Mouse (Mus musculus): Measurements from ENCODE around the gene Mmp7. TPM values are rescaled to one million over a fixed set of nuclear protein-coding genes. Genes with fewer than 3 reads are reported as not detected.

The Mmp7 gene
- polyA plus RNA-seq, 2 experiments = not detected

DNA sequence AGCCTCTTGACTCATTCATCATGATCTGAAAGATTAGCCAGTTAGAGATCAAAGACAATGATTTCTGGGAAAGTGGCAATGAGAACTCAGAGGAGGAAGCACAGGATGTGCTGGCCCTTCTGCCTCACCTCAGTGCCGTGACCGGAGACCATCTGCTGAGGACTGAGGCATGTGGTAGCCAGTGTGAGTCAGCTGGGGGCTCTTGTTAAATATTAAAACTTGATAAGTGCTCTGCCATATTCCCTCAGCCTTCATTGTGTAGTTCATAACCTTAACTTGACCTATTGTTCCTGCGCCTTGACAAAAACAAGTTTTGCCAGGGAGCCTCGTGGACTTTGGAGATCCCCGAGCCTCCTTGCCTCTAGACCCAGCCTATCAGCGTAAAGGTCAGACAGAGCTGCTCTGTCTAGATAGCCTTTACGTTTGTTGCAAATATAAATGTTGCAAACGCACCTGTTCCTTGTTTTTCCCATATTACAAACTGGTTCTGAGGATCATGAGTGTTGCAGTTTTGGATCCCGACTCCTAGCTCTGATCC lies 9.7 kb upstream of the Mmp7 start:
- Histone ChIP-seq H3K4me3 (replicated peaks; ENCODE audit: low read length) (no peak overlapping the region), H3K36me3 (ENCODE audit: control insufficient read depth, insufficient read depth, low read length) (no peaks in the 10 kb centered on the region), H3K4me2 (replicated peaks; ENCODE audit: low read depth, low read length, severe bottlenecking) (no peak overlapping the region), H3K9me3 (ENCODE audit: control insufficient read depth, low read length) (no peaks in the 10 kb centered on the region), H3K27ac (replicated peaks; ENCODE audit: low read depth, low read length) (no peak overlapping the region), H3K4me1 (ENCODE audit: control insufficient read depth, insufficient read depth, low read length) (no peaks in the 10 kb centered on the region), H3K27me3 (ENCODE audit: control insufficient read depth, insufficient read depth, low read length) (no peaks in the 10 kb centered on the region), H3K9ac (ENCODE audit: low read depth, low read length, severe bottlenecking) (no peak overlapping the region)
- no peak for DNase-seq (ENCODE audit: low spot score)
- no peak for TF ChIP-seq POLR2A (IDR thresholded peaks at IDR 0.05; ENCODE audit: borderline replicate concordance, extremely low read depth, insufficient read depth, insufficient read length)
- ATAC-seq (ENCODE audit: low FRiP score, low read depth) = no peak
- WGBS = 84% methylated on average over 9 of the region's 9 CpGs

DNA sequence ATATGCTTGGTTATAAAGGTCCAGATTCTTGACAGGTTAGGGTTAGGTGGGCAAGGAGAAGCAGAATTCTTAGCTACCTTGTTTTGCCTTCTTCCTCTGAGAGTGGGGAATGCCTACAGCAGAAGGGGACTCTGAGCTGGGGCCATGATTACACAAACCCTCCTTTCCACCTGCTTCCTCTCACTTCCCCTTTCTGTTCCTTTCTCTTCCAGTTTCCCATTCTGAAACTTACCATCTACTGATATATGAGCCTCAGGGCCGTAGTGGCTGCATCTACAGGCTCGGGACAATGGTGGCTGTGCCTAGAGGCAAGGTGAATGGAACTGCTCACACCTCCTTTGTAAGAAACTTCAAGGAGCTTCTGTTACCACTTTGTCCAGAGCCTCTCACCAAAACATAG lies 5.9 kb upstream of the Mmp7 start:
- 79% methylated on average over 2 of the region's 2 CpGs for WGBS

DNA sequence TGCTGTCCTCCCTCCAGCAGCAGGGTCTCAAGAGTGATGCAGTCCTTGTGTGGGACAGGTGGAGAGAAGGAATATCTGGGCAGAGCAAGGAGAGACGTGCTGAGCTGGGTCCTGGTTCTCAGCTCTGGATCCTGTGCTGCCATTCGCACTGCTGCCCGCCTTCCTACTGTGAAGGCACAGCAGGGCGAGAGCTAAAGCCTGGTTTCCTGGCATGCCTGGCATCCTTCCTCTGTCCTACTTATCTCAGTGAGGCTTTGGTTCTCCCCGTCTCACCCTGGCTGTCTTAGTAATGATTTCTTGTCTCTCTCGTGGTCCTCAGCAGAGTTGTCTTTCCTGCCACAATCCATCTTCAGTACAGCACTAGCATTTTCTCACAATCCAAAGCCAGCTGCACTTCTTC lies 2.1 kb upstream of the Mmp7 start:
- H3K27me3 ChIP-seq (ENCODE audit: control insufficient read depth, insufficient read depth, low read length) = no peaks in the 10 kb centered on the region
- no peaks in the 10 kb centered on the region for H3K9me3 ChIP-seq (ENCODE audit: control insufficient read depth, low read length)
- no peak overlapping the region for H3K9ac ChIP-seq (ENCODE audit: low read depth, low read length, severe bottlenecking)
- no peak overlapping the region for H3K4me3 ChIP-seq (replicated peaks; ENCODE audit: low read length)
- no peak overlapping the region for H3K27ac ChIP-seq (replicated peaks; ENCODE audit: low read depth, low read length)
- no peaks in the 10 kb centered on the region for H3K36me3 ChIP-seq (ENCODE audit: control insufficient read depth, insufficient read depth, low read length)
- TF ChIP-seq POLR2A (IDR thresholded peaks at IDR 0.05; ENCODE audit: borderline replicate concordance, extremely low read depth, insufficient read depth, insufficient read length) = no peak
- WGBS = 55% methylated on average over 6 of the region's 6 CpGs
- no peaks in the 10 kb centered on the region for H3K4me1 ChIP-seq (ENCODE audit: control insufficient read depth, insufficient read depth, low read length)
- no peak for ATAC-seq (ENCODE audit: low FRiP score, low read depth)
- DNase-seq (ENCODE audit: low spot score) = no peak
- H3K4me2 ChIP-seq (replicated peaks; ENCODE audit: low read depth, low read length, severe bottlenecking) = no peak overlapping the region

More for the DNA sequence above, 5.9 kb upstream of the Mmp7 start:
- Histone ChIP-seq H3K36me3 (ENCODE audit: control insufficient read depth, insufficient read depth, low read length) (no peaks in the 10 kb centered on the region), H3K4me1 (ENCODE audit: control insufficient read depth, insufficient read depth, low read length) (no peaks in the 10 kb centered on the region), H3K4me2 (replicated peaks; ENCODE audit: low read depth, low read length, severe bottlenecking) (no peak overlapping the region), H3K9ac (ENCODE audit: low read depth, low read length, severe bottlenecking) (no peak overlapping the region), H3K27me3 (ENCODE audit: control insufficient read depth, insufficient read depth, low read length) (no peaks in the 10 kb centered on the region), H3K27ac (replicated peaks; ENCODE audit: low read depth, low read length) (no peak overlapping the region), H3K9me3 (ENCODE audit: control insufficient read depth, low read length) (no peaks in the 10 kb centered on the region), H3K4me3 (replicated peaks; ENCODE audit: low read length) (no peak overlapping the region)
- DNase-seq (ENCODE audit: low spot score) (no peak), ATAC-seq (ENCODE audit: low FRiP score, low read depth) (no peak)
- no peak for TF ChIP-seq POLR2A (IDR thresholded peaks at IDR 0.05; ENCODE audit: borderline replicate concordance, extremely low read depth, insufficient read depth, insufficient read length)

DNA sequence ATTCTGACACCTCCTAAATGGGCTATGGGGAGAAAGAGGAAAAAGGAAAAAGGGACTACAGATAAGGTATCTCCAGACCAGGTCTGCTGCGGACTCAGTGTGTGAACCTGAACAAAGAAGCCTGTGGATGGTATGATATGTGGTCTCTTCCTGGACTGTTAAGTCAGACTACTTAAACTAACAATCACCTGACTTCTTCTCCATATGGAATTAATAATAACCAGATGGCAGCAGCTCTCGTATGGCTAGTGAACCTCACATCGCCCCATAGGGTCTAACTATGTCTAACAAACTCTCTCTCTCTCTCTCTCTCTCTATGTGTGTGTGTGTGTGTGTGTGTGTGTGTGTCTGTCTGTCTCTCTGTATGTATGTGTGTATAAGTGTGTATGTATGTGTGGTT lies 2.1 kb downstream of the Mmp7 start:
- ATAC-seq (ENCODE audit: low FRiP score, low read depth) (no peak), DNase-seq (ENCODE audit: low spot score) (no peak)
- WGBS = 40% methylated on average over 3 of the region's 3 CpGs

DNA sequence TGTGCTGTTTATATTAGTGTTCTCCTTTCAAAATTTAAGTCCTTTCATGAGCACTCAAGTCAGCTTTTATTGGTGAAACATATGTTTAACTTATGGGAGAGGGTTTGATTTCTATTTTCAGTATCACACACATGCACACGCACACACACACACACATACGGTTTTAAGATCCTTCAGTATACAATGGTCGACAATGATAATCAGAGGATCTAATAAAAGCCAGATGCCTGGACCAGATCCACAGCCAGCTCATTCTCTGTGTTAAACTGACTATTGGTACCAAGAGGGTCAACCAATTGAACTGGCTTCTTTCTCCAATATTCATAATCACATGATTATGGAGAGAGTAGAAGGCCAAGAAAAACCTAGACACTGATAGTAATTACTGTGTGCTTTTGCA lies 3.8 kb downstream of the Mmp7 start:
- Histone ChIP-seq H3K27me3 (ENCODE audit: control insufficient read depth, insufficient read depth, low read length) (no peaks in the 10 kb centered on the region), H3K9ac (ENCODE audit: low read depth, low read length, severe bottlenecking) (no peak overlapping the region), H3K9me3 (ENCODE audit: control insufficient read depth, low read length) (no peaks in the 10 kb centered on the region), H3K4me1 (ENCODE audit: control insufficient read depth, insufficient read depth, low read length) (no peaks in the 10 kb centered on the region), H3K4me2 (replicated peaks; ENCODE audit: low read depth, low read length, severe bottlenecking) (no peak overlapping the region), H3K4me3 (replicated peaks; ENCODE audit: low read length) (no peak overlapping the region), H3K36me3 (ENCODE audit: control insufficient read depth, insufficient read depth, low read length) (no peaks in the 10 kb centered on the region), H3K27ac (replicated peaks; ENCODE audit: low read depth, low read length) (no peak overlapping the region)
- DNase-seq (ENCODE audit: low spot score) (peak; percentile 63), ATAC-seq (ENCODE audit: low FRiP score, low read depth) (no peak)
- no peak for TF ChIP-seq POLR2A (IDR thresholded peaks at IDR 0.05; ENCODE audit: borderline replicate concordance, extremely low read depth, insufficient read depth, insufficient read length)
- WGBS = 41% methylated on average over 3 of the region's 3 CpGs

More for the DNA sequence above, 2.1 kb downstream of the Mmp7 start:
- Histone ChIP-seq H3K9me3 (ENCODE audit: control insufficient read depth, low read length) (no peaks in the 10 kb centered on the region), H3K4me1 (ENCODE audit: control insufficient read depth, insufficient read depth, low read length) (no peaks in the 10 kb centered on the region), H3K4me2 (replicated peaks; ENCODE audit: low read depth, low read length, severe bottlenecking) (no peak overlapping the region), H3K27ac (replicated peaks; ENCODE audit: low read depth, low read length) (no peak overlapping the region), H3K9ac (ENCODE audit: low read depth, low read length, severe bottlenecking) (no peak overlapping the region), H3K27me3 (ENCODE audit: control insufficient read depth, insufficient read depth, low read length) (no peaks in the 10 kb centered on the region), H3K4me3 (replicated peaks; ENCODE audit: low read length) (no peak overlapping the region), H3K36me3 (ENCODE audit: control insufficient read depth, insufficient read depth, low read length) (no peaks in the 10 kb centered on the region)
- TF ChIP-seq POLR2A (IDR thresholded peaks at IDR 0.05; ENCODE audit: borderline replicate concordance, extremely low read depth, insufficient read depth, insufficient read length) = no peak

- Histone ChIP-seq H3K36me3 (ENCODE audit: control insufficient read depth, insufficient read depth, low read length) (no peaks in the 10 kb centered on the region), H3K4me2 (replicated peaks; ENCODE audit: low read depth, low read length, severe bottlenecking) (no peak overlapping the region), H3K9me3 (ENCODE audit: control insufficient read depth, low read length) (no peaks in the 10 kb centered on the region), H3K4me1 (ENCODE audit: control insufficient read depth, insufficient read depth, low read length) (no peaks in the 10 kb centered on the region), H3K4me3 (replicated peaks; ENCODE audit: low read length) (no peak overlapping the region), H3K27me3 (ENCODE audit: control insufficient read depth, insufficient read depth, low read length) (no peaks in the 10 kb centered on the region), H3K9ac (ENCODE audit: low read depth, low read length, severe bottlenecking) (no peak overlapping the region), H3K27ac (replicated peaks; ENCODE audit: low read depth, low read length) (no peak overlapping the region)
- ATAC-seq (ENCODE audit: low FRiP score, low read depth) (no peak), DNase-seq (ENCODE audit: low spot score) (no peak)
- no peak for TF ChIP-seq POLR2A (IDR thresholded peaks at IDR 0.05; ENCODE audit: borderline replicate concordance, extremely low read depth, insufficient read depth, insufficient read length)
- 70% methylated on average over 6 of the region's 6 CpGs for WGBS
These were observed 16.8 kb downstream of the Mmp7 start for GRCm38 (mm10) chr9:7708698-7709097.
